Mouse (Mus musculus): ENCODE data around the gene Fate1.
"Not testable (repeated sequence)": the region's sequence is repeated elsewhere in the genome, so short reads cannot be mapped to it uniquely, and the experiment has no call there.

Gene Fate1

DNA sequence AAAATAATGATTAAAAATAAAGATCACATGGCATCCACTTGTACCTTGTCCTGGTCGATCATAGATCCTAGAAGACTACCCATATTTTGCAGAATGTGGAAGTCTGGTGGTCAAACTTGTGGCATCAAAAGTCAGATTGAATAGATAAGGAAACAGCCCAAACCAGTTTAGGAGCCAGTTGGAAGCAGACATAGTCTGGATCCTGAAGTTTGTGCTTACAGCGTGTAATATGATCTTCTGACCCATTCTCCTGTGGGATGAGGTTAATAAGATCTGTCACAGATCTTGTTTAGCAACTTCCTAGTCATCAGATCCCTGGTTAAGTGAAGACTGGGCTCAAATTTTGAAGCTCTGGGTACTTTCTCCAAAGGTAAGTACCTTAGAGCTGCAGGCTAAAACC is at the start of gene Fate1:
TSS of gene Fate1 (plus strand) at position 301 of the 400 bp plus-strand sequence.
- DNase-seq = no peak

DNA sequence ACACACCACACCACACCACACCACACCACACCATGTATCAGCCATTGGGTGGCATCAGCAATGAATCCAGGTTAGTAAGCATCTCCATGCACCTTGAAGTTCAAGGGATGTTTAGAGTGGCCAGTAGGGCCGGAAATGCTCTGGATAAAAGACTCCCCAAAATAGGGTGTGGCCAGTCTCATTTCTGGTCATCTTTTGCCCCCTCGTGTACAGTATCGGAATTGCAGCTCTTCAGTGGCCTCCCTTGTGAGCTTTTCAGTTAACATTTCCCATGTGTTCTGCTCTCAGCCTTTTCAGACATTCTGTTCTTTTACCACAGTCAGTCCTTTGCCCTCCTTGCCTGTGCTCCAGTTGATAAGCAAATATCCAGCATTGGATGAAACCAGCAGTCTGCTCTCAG is 26.2 kb upstream of the Fate1 start:
- peak; percentile 7 for DNase-seq

DNA sequence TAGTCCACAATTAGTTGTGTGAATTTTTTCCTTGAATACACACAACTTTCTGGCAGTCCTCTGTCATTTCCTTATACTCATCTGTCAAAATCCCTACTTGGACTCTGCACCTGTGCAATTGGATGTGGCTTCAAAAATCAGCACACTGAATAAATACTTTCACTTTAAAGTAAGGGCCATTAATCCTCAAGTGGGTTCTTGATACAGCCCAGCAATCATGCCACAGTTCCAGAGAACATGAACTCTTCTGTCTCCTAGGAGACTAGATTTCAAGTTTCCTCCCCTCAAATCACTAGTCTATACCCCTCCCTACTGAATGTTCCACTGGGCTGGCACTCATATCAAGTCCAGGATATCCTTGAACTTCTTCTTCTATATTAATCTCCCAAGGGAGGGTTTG is 14.4 kb upstream of the Fate1 start:
- no peak for DNase-seq

DNA sequence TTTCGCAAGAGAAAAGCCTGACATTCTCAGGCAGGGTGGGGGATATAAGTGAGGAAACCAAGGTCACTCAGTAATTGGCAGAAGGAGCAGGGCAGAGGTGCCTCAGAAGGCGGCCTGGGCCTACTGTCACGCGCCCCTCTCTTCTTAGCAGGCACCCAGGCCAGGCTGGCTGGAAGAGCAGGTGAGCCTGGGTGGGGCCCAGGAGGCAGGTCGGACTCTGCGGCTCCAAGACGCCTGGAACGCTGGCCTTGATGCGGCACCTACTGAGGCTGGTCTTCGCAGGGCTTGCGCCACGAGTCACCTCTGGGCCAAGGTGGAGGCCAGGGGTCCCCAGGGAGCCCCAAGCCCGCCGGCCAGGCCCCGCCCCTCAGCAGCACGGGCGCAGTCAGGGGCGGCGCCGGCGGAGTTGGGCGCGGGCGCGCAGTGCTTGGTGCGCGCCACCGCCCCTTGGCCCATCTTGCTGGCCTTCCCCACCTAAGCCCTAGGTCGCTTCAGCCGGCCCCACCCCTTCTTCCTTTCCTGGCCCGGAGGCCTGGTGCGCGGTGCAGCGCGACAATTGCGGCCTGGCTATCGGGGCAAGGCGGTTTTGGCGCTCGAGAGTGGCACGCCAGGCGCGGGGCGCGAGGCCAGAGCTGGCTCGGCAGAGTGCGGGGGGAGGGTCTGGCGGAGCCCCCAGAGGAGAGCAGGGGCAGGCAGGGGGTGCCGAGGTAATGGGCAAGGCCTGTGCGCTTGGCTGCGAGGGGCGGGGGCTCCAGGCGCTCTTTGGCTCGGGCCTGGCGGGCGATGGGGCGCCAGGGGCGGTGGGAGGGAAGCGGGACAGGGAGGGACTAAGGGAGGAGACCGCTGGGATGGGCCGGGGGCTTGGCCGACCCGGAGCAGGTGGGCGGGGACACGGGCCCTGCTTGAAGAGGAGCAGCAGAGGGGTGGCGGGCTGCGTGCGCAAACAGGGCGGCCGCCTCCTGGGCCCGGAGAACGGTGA is 10.4 kb upstream of the Fate1 start, which contains the start of gene Prrg3:
TSS of gene Prrg3 (plus strand) at position 552 of the 979 bp plus-strand sequence.
- DNase-seq = peak; percentile 11

DNA sequence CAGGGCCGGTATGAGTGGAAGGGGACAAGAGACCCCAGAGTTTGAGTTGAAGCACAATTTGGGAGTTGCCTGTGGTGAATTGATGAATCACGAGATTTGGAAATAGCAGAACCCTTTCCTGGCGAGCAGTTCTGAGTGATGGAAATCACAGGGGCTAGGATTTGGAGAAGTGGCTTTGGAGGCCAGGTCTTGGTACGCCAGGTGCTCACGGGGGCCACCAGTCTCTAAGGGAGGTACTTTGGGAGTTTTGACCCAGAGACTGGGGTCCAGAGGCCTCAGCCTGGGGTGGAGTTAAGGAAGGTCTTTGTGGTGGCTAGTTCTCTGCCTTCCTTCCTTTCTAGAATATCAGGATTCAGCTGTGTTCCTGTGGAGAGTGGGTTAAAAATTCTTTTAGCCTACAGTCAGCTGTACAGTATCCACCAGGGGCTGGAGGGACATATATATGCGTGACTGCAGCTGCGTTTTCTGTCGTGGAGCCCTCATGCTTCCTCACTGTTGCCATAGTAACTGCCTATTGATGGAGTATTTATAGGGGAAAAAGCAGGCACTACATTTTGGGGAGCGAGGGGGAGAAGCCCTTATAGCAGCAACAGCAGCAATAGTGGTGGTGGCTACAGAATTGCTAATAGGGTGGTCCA is 9.4 kb upstream of the Fate1 start:
- DNase-seq = no peak

DNA sequence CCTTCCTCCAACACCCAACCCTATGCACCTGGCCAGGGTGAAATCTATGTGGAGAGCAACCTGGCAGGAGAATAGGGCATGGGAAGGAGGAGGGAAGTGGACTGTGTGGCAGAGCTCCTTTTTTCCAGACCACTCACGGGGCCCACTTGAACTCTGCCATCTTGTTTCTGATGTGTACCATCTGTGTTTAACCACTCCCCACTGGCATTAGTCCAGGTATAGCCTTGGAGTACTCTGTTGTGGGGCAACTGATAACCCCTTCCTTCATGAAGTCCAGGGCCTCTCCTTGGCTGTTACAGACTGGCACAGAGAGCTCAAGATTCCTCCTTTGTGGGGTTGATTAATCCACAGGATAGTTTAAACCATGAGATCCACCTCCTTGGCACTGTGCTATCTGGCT is 4.6 kb upstream of the Fate1 start:
- no peak for DNase-seq

DNA sequence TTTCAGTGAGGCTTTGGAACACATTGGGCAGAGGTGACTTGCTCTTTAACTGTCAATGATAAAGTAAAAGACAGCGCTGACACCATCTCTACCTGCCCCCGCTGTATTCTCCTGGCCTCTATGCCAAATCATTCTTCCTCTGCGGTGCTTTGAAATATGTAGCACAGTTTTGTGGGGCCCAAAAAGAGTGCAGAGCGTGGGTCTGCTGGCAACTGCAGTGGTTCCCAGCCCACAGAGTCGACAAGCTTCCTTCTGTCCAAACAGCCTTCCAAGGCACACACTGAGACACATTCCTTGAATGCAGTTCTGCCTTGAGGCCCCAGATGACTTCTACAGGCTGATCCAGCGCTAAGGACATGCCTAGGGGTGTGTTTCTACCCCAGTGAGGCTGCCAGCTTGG is 4.0 kb upstream of the Fate1 start:
- peak; percentile 44 for DNase-seq

DNA sequence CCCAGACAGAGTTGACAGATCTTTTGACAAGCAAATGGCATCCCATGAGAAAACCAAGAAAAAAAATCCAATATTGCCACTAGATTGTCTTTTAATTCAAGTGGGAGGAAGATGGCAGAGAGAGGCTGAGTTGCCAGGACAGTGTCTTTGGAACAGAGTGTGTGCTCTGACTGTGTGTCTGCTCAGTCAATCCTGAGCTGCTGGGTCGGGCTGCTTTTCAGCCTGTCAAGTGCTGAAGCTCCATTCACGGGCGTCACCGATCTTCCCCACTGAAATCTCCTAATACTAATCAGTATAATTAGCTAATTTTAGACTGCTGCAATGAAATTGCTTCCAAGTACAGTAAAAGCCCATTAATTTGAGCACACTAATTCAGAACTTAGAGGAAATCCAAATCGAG is 1.5 kb upstream of the Fate1 start:
- no peak for DNase-seq

DNA sequence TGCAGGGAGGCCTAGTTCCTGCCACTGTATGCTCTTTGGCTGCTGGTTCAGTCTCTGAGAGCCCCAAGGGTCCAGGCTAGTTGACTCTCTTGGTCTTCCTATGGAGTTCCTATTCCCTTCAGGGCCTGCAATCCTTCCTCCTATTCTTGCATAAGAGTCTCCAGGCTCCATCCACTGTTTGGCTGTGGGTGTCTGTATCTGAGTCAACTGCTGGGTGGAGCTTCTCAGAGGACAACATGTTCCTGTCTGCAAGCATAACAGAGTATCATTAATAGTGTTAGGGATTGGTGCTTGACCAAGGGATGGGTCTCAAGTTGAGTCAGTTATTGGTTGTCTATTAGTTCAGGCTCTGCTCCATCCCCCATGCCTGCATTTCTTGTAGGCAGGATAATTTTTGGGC is 4.9 kb downstream of the Fate1 start:
- DNase-seq = not testable (repeated sequence)

DNA sequence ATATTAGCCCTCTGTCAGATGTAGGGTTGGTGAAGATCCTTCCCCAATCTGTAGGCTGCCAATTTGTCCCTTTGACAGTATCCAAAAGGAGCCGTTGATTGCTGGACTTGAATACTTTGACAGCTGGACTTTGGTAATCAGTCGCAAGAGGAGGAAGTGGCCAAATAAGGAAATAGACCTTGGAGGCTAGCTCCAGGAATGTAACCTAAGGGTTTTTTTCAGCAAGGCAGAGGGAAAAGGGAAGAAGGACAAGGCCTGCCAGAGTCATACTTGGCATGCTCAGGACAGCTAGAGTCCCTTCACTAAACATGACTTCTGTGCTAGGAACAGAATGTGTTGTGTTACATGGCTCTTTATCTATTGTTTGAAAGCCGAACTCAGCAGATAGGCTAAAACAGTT is 7.7 kb downstream of the Fate1 start:
- DNase-seq = no peak

DNA sequence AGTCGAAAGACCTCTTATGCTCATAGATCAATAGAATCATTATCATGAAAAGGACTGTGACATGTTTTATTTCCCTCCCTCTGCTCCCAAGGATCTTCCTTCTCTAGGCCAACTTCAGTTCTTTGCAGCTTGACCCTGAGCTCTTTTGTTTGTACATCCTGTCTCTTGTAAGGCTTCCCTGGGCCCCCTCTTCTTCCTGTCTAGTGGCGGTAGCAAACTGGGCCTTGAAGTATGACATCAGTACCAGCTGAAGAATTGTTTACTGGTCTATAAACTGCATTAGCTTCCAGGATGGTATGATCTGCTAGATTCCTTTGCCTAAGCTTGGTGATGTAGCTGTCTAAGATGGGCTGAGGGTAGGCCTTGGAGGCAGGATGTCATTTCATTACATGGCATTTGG is 8.5 kb downstream of the Fate1 start:
- no peak for DNase-seq

DNA sequence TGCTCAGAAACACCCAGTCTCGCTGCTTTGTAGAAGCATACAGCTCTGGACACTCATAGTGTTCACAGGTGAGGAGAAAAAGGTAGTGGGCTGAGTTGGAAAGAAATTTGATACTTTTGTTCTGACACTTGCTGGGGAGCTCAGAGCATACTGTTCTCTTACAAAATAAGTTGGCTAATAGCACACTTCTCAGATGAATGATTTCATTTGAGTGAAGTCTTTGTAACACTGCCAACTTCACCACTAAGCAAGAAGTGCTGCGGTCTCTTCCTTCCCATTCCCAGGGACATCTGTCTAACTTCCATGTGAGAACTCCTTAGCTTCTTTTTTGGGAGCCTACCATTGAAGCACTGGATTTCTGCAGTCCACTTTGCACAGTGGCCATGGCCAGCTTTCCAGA is 10.4 kb downstream of the Fate1 start:
- DNase-seq = no peak

DNA sequence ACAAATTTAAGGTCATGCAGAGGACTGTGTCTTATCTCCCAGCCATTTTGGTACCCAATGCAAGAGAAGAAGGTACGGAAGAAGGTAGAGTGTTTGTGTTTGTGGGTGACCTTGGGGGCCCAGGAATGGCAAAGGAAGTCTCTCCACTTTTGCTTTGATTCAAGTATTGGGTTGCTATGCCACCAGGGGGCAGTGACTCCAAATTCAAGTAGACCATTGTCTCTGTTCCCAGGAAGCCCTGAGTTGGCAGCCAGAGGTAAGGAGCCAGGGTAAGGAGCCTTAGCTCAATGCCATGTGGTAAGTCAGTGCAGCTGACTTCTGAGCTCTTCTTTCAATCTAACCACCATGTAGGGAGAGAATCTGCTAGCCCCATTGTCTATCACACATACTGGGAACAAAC is 11.0 kb downstream of the Fate1 start:
- DNase-seq = no peak

DNA sequence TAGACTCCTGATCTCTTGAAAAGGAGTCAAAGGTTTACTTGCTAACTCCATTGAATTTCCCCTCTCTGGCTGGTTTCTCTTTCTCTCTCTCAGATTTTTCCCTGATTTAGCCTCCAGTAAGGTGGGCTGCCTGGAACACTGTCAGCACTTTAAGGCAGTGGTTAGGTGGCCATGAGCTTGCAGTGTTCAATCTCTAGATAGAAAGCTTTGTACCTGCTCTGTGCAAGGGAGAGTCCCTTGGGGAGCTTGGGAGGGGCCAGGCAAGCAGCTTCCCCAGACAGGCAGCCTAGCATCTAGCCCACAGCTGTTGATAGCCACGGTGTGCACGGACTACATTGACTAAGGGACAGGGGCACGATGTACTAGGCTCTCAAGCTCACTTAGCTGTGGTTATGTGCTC is 18.8 kb downstream of the Fate1 start, which contains the start of gene Cnga2:
TSS of gene Cnga2 (plus strand) at position 301 of the 400 bp plus-strand sequence.
- no peak for DNase-seq

DNA sequence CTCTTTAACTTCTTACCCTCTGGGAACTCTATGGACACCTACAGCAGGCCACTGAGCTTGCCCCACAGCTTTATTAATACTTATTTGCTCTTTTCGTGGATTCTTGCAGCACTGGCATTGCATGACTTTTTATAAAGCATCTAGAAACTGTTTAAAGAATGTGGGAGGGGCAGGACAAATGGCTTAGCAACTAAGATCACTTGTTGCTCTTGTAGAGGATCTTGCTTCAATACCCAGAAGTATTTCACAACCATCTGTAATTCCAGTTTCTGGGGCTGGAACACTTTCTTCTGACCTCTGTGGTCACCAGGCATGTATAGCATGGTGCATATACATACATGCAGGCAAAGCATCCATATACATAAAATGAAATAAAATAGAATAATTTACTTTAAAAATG is 23.2 kb downstream of the Fate1 start:
- DNase-seq = no peak

DNA sequence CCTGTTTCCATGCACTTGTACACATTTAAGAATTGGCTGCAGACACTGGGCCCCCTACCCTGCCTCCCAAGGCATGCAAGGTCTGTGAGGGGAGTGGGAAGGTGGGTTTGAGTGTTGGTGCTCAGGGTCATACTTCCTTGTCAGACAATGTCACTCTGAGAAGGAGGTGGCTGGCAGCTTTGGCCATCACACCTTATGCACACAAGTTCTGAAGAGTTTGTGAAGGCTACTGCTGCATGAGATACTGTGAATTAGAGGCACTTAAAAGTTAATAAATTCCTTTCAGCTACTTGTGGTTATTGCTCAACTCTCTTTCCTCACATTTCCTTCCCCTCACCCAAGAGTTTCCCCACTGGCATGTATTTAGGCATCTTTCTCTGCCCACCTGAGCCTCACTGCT is 37.1 kb downstream of the Fate1 start:
- DNase-seq = no peak

DNA sequence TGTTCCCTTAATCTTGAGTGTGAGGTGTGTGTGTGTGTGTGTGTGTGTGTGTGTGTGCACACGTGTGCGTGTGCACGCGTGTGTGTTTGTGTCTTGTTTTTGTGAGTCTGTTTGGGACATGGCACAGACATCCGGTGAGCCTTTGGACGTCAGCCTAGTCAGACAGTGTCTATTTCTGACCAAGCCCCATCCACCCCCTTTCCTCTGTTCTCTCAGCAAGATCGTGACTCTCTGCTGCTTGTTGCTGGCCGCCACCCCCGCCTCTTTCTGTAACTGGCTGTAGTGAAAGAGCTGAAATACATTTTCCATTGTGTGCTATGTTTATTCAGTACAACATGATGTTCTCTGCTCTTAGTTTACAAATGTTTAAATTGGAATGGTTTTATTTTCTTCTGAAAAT is 39.5 kb downstream of the Fate1 start:
- DNase-seq = peak; percentile 76

DNA sequence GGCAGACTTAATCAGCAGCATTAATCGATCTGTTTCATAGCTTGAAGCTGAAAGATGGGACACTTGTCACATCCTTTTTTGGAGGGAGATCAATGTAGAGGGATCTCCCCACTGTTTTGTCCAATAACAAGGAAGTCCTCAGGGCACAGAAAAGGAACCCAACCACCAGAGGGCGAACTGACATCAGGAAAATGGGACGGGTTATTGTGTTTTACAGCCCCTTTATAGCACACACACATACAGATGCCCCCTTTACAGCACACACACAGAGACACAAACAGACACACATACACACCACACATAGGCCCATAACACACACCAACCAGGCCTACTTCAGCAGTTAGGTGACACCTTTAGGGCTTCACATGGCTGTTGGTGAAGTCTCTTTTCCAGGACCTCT is 40.0 kb downstream of the Fate1 start:
- peak; percentile 34 for DNase-seq

DNA sequence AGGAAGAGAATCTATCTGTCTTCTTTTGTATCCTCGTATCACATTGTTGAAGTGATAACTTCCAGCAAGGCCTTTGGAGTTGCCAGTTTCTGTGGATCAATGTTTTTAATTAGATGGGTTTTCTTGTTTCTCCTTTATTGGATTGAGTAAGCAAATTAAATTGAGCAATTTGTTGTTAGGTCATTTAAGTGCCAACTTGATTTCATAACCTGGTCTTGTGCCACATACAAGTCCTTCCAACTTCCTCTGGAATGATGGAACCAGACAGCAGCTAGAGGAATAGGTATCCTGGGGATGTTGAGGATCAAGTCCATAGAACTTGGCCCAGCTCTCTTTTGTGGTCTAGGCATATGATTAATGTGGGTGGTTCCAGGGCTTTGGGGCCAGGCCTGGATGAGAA is 49.5 kb downstream of the Fate1 start:
- DNase-seq = no peak

DNA sequence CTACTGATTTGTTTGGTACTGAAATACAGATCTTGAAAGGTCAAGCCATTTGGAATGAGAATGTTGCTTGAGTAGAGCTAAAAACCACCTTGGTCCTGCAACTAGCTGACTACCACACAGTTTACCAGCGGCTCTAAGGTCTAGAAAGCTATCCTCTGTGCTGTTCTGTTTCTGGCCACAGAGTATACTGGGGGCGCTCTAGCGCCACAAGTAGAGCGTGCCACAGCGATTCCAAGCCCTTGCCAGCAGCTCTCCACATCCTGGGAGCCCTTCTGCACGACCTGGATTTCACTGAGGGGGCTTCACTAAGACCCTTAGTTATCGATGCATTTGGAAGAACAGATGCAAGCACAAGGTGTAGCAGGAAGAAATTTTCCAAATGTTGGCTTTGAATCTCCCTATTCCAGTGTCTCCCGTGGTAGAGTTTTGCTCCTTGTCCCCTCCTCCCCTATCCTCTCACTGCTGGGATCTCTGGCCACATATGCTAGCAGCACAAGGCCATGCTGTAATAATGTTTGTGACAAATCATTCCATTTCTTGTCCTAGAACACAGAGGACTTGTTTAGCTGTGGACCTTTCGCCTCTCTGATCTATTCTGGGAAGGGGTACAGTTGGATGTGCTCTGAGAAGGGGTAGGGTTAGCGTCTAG is 50.1 kb downstream of the Fate1 start:
- DNase-seq = peak; percentile 20

DNA sequence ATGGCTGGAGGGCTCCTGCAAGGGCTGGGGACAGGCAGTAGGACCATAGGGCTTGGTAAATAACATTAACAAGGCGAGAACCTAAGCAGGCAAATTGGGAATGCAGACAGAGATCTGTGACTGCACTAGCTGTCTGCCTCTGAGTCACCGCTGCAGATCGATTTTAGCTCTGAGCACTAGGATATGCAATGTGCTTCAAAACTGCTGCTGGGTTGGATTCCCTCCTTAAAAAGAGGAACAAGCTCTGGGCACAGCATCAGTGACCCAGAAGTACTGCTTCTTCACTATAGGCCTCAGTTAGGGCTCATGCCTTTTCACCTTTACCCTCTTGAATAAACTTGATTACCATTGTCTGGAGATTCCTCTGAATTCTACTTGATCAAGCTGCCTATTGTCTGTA is 50.8 kb downstream of the Fate1 start:
- DNase-seq = peak; percentile 13

All from layer of hippocampus, adult 9-11 months (tissue).